Mouse (Mus musculus) stomach, postnatal 0 days (tissue): ENCODE data around the gene Zfp365.

Experiments
- CTCF ChIP-seq: IDR thresholded peaks from 2 replicates; pipeline ENCODE4 v1.5.1; 2016; ENCODE audit warnings: antibody characterized with exemption, low read depth, mild to moderate bottlenecking, moderate library complexity
- EP300 ChIP-seq: optimal IDR thresholded peaks from 2 replicates; pipeline ENCODE3; 2016; ENCODE audit warnings: antibody characterized with exemption

- TF ChIP-seq CTCF: no peak
- TF ChIP-seq EP300: no peak
Measured at GRCm38 (mm10) chr10:67865063-67865462, 47.4 kb downstream of the Zfp365 start.
